Mouse (Mus musculus) C2C12 (cell line): ENCODE data around the gene Cd27.

Experiments
- CEBPB ChIP-seq: IDR thresholded peaks from one replicate; pipeline ENCODE4 v1.6.1; 2011; ENCODE audit warnings: low read depth, mild to moderate bottlenecking, control low read depth, moderate library complexity
- CTCF ChIP-seq: IDR thresholded peaks from one replicate; pipeline ENCODE4 v1.5.1; 2011; ENCODE audit not compliant: control insufficient read depth, insufficient read depth, insufficient read length

GRCm38 (mm10) chr6:125192016-125192714 is 44.6 kb downstream of the Cd27 start:
- TF ChIP-seq CTCF, result no peak
- TF ChIP-seq CEBPB, result no peak
